Mouse (Mus musculus): Measurements from ENCODE around the gene Olfr1129.
"Not testable (repeated sequence)": the region's sequence is repeated elsewhere in the genome, so short reads cannot be mapped to it uniquely, and the experiment has no call there.

Olfr1129 gene

DNA sequence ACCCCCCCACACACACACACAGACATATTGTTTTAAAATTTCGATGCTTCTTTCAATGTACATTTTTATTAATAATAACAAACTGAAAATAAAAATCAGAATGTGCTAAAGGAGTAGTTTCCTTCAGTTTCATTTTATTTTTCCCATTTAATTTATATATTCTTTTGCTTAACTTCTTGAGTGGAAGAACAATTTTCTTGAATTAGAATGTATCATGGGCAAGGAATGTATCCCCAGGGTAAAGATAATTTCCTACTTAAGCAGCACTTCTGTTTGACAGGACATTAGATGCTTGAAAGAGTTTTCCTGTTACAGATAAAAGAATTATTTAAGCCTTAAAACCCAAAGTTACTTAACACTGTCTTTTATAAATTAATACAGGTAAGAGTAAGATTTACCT lies at the start of gene Olfr1129:
Olfr1129 (plus strand) TSS at position 301 of the 400 bp plus-strand sequence.
- DNase-seq (ENCODE audit: low spot score in 2 of 2), result not testable (repeated sequence)

DNA sequence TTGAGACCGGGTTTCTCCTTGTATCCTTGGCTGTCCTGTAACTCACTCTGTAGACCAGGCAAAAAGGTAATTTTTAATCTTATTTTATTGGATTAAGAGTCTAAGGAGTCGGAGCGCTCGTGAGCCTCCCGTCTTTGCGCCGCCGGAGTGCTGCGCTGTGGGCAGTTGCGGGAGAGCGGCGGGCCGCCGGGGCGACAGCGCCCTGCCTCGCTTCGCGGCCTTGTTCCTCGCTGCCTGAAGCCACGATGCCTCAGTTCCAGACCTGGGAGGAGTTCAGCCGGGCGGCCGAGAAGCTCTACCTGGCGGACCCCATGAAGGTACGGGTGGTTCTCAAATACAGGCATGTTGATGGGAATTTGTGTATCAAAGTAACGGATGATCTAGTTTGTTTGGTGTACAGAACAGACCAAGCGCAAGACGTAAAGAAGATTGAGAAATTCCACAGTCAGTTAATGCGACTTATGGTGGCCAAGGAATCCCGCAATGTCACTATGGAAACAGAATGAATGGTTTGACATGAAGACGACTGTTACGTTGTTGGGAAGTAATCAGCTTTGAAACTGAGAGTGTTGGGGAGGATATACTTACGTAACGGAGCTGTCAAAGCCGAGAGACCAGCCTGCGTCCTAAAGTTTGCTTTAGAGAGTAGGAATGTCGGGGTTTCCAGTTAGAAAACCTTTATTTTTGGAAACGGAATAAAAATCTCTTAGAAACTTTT lies 47.6 kb upstream of the Olfr1129 start:
- not testable (repeated sequence) for DNase-seq (ENCODE audit: low spot score in 2 of 2)

- no peak for DNase-seq (ENCODE audit: low spot score in 2 of 2)
Measured at GRCm38 (mm10) chr2:87531496-87531895, 42.2 kb upstream of the Olfr1129 start, which contains the start of gene Olfr153. Gene Olfr153, plus strand, starts transcription at chr2:87531796.

DNA sequence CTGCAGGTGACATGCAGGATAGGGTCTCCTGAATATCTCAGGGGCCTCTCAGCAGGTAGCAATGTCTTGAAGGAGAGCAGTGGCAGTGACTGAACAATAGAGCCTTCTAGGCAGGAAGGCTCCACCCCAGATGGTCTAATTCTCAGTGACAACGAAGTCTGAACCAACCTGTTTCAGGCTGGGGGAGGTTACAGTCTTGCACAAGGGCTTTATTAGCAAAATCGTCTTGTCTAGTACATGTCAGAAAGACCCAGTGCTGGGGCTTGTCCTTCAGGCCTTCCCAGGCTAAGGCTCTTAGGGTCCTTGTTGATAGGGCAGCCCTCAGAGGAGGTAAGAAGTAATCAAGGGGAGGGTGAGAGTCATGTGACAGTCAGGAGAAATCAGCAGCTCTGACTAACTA lies 38.9 kb upstream of the Olfr1129 start:
- no peak for DNase-seq (ENCODE audit: low spot score in 2 of 2)

DNA sequence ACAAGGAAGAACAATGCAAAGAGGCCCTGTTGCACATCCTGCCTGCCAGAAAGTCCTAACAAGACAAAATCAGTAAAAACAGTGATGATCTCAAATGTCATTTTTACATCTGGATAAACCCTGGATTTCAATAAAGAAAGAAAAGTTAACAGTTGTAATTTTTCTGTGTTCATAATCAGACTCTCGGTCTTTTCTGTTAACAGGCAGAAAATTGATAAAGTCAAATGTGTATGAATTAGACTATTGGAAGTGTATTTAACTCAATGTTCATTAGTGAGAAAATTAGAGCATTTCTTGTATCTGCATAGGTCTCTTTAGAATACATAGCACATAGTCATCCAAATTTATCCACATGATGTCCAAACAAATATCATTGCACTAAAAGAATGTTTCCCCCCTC lies 28.3 kb upstream of the Olfr1129 start, which contains the start of gene Olfr1128:
Olfr1128 (minus strand) TSS at position 101 of the 400 bp plus-strand sequence.
- DNase-seq (ENCODE audit: low spot score in 2 of 2), result no peak

DNA sequence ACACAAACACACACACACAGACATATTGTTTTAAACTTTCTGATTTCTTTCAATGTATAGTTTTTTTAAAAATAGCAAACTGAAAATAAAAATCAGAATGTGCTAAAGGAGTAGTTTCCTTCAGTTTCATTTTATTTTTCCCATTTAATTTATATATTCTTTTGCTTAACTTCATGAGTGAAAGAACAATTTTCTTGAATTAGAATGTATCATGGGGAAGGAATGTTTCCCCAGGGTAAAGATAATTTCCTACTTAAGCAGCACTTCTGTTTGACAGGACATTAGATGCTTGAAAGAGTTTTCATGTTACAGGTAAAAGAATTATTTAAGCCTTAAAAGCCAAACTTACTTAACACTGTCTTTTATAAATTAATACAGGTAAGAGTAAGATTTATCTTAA lies 32.2 kb downstream of the Olfr1129 start, which contains the start of gene Olfr1130:
Olfr1130 (plus strand) TSS at position 301 of the 400 bp plus-strand sequence.
- DNase-seq (ENCODE audit: low spot score in 2 of 2), result not testable (repeated sequence)

- DNase-seq (ENCODE audit: low spot score in 2 of 2), result no peak
Measured at GRCm38 (mm10) chr2:87626804-87627203, 53.1 kb downstream of the Olfr1129 start, which contains the start of gene Olfr1131. Gene Olfr1131, plus strand, starts transcription at chr2:87627104.

Data from urinary bladder, adult 18-20 months (tissue).